Mouse (Mus musculus) midbrain, embryonic 12.5 days (tissue): ENCODE data around the gene Nccrp1. TPM values are rescaled to one million over a fixed set of nuclear protein-coding genes. Genes with fewer than 3 reads are reported as not detected.

Source experiments
- ATAC-seq: fragments of 200-750 bp; cut with Nextera tagmentation; 2 replicates; pipeline ENCODE4 v1.8.0; 2017; ENCODE audit warnings: low read depth, moderate TSS enrichment, moderate library complexity; ENCODE audit not compliant: low FRiP score
- H3K27ac ChIP-seq: fragments of 300-500 bp; sonication (generic); replicated peaks from 2 replicates; pipeline ENCODE4 v1.5.1; 2016; ENCODE audit warnings: mild to moderate bottlenecking
- H3K27me3 ChIP-seq: fragments of 300-500 bp; sonication (generic); 2 replicates; pipeline ENCODE4 v1.6.1; 2016; ENCODE audit warnings: mild to moderate bottlenecking
- H3K36me3 ChIP-seq: fragments of 300-500 bp; sonication (generic); 2 replicates; pipeline ENCODE4 v1.6.1; 2016
- H3K4me1 ChIP-seq: fragments of 300-500 bp; sonication (generic); 2 replicates; pipeline ENCODE4 v1.6.1; 2016
- H3K4me2 ChIP-seq: fragments of 300-500 bp; sonication (generic); replicated peaks from 2 replicates; pipeline ENCODE4 v1.6.1; 2016; ENCODE audit warnings: mild to moderate bottlenecking, moderate library complexity
- H3K4me3 ChIP-seq: fragments of 300-500 bp; sonication (generic); 2 replicates; pipeline ENCODE4 v1.5.1; 2016; ENCODE audit warnings: mild to moderate bottlenecking
- H3K9ac ChIP-seq: fragments of 300-500 bp; sonication (generic); replicated peaks from 2 replicates; pipeline ENCODE4 v1.6.1; 2016; ENCODE audit warnings: mild to moderate bottlenecking, moderate library complexity
- H3K9me3 ChIP-seq: fragments of 300-500 bp; sonication (generic); 2 replicates; pipeline ENCODE4 v1.6.1; 2016; ENCODE audit warnings: mild to moderate bottlenecking
- WGBS: fragments of 180-500 bp; shearing (Covaris S2); methylation state at CpG from one replicate; pipeline ENCODE4 v1.1.7; 2016; 5-methylcytosine and 5-hydroxymethylcytosine counted together
- polyA plus RNA-seq: library from polyadenylated mRNA; unstranded; fragments of >200 nt; fragmentation: Nextera tagmentation; extraction: Ambion mirVana; gene quantifications from 2 replicates; pipeline ENCODE4 v1.2.1, GENCODE M21; 2016

The Nccrp1 gene
- not detected in 2 replicates for polyA plus RNA-seq

- no peak for ATAC-seq
- H3K27ac ChIP-seq = no peak within 1 kb of the TSS
- H3K4me3 ChIP-seq = peak within 1 kb of the TSS; percentile 37
- H3K36me3 ChIP-seq = no peaks in the 10 kb centered on the region
- under 1% methylated on average over 5 of the region's 5 CpGs for WGBS
- peak within 1 kb of the TSS; percentile 54 for H3K9ac ChIP-seq
- peaks cover 54% of the 10 kb centered on the region for H3K27me3 ChIP-seq
- no peaks in the 10 kb centered on the region for H3K9me3 ChIP-seq
- peaks cover 21% of the 10 kb centered on the region for H3K4me1 ChIP-seq
- H3K4me2 ChIP-seq = peak within 1 kb of the TSS; percentile 61
Observed at GRCm38 (mm10) chr7:28547154-28547553, at the start of gene Nccrp1. Nccrp1 (minus strand) TSS chr7:28547254.

GRCm38 (mm10) chr7:28595751-28596435 lies 48.8 kb upstream of the Nccrp1 start:
- no peaks in the 10 kb centered on the region for H3K27me3 ChIP-seq
- H3K4me2 ChIP-seq = peak overlapping the region; percentile 84
- peak overlapping the region; percentile 81; the same call in 1 of the 2 replicates for H3K9ac ChIP-seq
- no peak for ATAC-seq
- H3K9me3 ChIP-seq = no peaks in the 10 kb centered on the region
- H3K27ac ChIP-seq = no peak overlapping the region
- peaks cover 38% of the 10 kb centered on the region for H3K4me1 ChIP-seq
- H3K4me3 ChIP-seq = peak overlapping the region; percentile 79; the same call in 1 of the 2 replicates
- no peaks in the 10 kb centered on the region for H3K36me3 ChIP-seq
- WGBS = 80% methylated on average over 8 of the region's 8 CpGs

GRCm38 (mm10) chr7:28593206-28594111 lies 46.4 kb upstream of the Nccrp1 start:
- Histone ChIP-seq H3K36me3 (no peaks in the 10 kb centered on the region), H3K4me1 (peaks cover 38% of the 10 kb centered on the region), H3K27me3 (no peaks in the 10 kb centered on the region), H3K9ac (no peak overlapping the region), H3K4me2 (no peak overlapping the region), H3K9me3 (no peaks in the 10 kb centered on the region), H3K4me3 (no peak overlapping the region), H3K27ac (no peak overlapping the region)
- 67% methylated on average over 14 of the region's 14 CpGs for whole genome bisulfite sequencing
- ATAC-seq = no peak

- Histone ChIP-seq H3K4me1 (peaks cover 46% of the 10 kb centered on the region), H3K4me2 (no peak overlapping the region), H3K27me3 (no peaks in the 10 kb centered on the region), H3K36me3 (no peaks in the 10 kb centered on the region), H3K4me3 (no peak overlapping the region), H3K9me3 (no peaks in the 10 kb centered on the region), H3K9ac (no peak overlapping the region), H3K27ac (no peak overlapping the region)
- 72% methylated on average over 1 of the region's 1 CpGs for WGBS
- no peak for ATAC-seq
Observed at GRCm38 (mm10) chr7:28591862-28592261, 44.8 kb upstream of the Nccrp1 start.

GRCm38 (mm10) chr7:28587644-28588043 lies 40.6 kb upstream of the Nccrp1 start:
- Histone ChIP-seq H3K4me2 (no peak overlapping the region), H3K9ac (no peak overlapping the region), H3K4me1 (peaks cover 19% of the 10 kb centered on the region), H3K36me3 (no peaks in the 10 kb centered on the region), H3K27ac (no peak overlapping the region), H3K9me3 (no peaks in the 10 kb centered on the region), H3K27me3 (no peaks in the 10 kb centered on the region), H3K4me3 (no peak overlapping the region)
- no peak for ATAC-seq

- Histone ChIP-seq H3K27ac (no peak overlapping the region), H3K9me3 (no peaks in the 10 kb centered on the region), H3K4me3 (no peak overlapping the region), H3K9ac (0 out of 2 replicates have a peak overlapping the region, but pooled peaks have one; percentile 4), H3K36me3 (peaks cover 3% of the 10 kb centered on the region; the same call in 1 of the 2 replicates), H3K27me3 (no peaks in the 10 kb centered on the region), H3K4me1 (peaks cover 19% of the 10 kb centered on the region), H3K4me2 (no peak overlapping the region)
- 73% methylated on average over 6 of the region's 6 CpGs for WGBS
- no peak for ATAC-seq
Observed at GRCm38 (mm10) chr7:28586663-28587411, 39.8 kb upstream of the Nccrp1 start.

- Histone ChIP-seq H3K27ac (no peak overlapping the region), H3K4me1 (peaks cover 16% of the 10 kb centered on the region), H3K9me3 (no peaks in the 10 kb centered on the region), H3K9ac (no peak overlapping the region), H3K36me3 (peaks cover 3% of the 10 kb centered on the region; the same call in 1 of the 2 replicates), H3K4me3 (no peak overlapping the region), H3K4me2 (no peak overlapping the region), H3K27me3 (no peaks in the 10 kb centered on the region)
- no peak for ATAC-seq
- WGBS = 83% methylated on average over 6 of the region's 6 CpGs
Observed at GRCm38 (mm10) chr7:28585001-28585400, 37.9 kb upstream of the Nccrp1 start.

- no peak overlapping the region for H3K4me2 ChIP-seq
- no peak overlapping the region for H3K4me3 ChIP-seq
- no peak overlapping the region for H3K9ac ChIP-seq
- peaks cover 20% of the 10 kb centered on the region for H3K4me1 ChIP-seq
- H3K9me3 ChIP-seq = no peaks in the 10 kb centered on the region
- no peaks in the 10 kb centered on the region for H3K27me3 ChIP-seq
- ATAC-seq = no peak
- no peak overlapping the region for H3K27ac ChIP-seq
- peaks cover 3% of the 10 kb centered on the region; the same call in 1 of the 2 replicates for H3K36me3 ChIP-seq
- WGBS = 87% methylated on average over 4 of the region's 4 CpGs
Observed at GRCm38 (mm10) chr7:28584468-28584867, 37.4 kb upstream of the Nccrp1 start.

- Histone ChIP-seq H3K27me3 (no peaks in the 10 kb centered on the region), H3K4me3 (no peak overlapping the region), H3K27ac (no peak overlapping the region), H3K4me1 (peaks cover 24% of the 10 kb centered on the region), H3K36me3 (peaks cover 3% of the 10 kb centered on the region; the same call in 1 of the 2 replicates), H3K9ac (no peak overlapping the region), H3K9me3 (no peaks in the 10 kb centered on the region), H3K4me2 (no peak overlapping the region)
- WGBS = 84% methylated on average over 8 of the region's 8 CpGs
- ATAC-seq = no peak
Observed at GRCm38 (mm10) chr7:28583570-28584344, 36.7 kb upstream of the Nccrp1 start.

- Histone ChIP-seq H3K4me3 (no peak overlapping the region), H3K27ac (no peak overlapping the region), H3K9me3 (no peaks in the 10 kb centered on the region), H3K4me1 (peaks cover 20% of the 10 kb centered on the region), H3K9ac (no peak overlapping the region), H3K36me3 (peaks cover 3% of the 10 kb centered on the region; the same call in 1 of the 2 replicates), H3K27me3 (no peaks in the 10 kb centered on the region), H3K4me2 (no peak overlapping the region)
- no peak for ATAC-seq
- 95% methylated on average over 11 of the region's 11 CpGs for WGBS
Observed at GRCm38 (mm10) chr7:28582841-28583240, 35.8 kb upstream of the Nccrp1 start.

- no peak overlapping the region for H3K4me2 ChIP-seq
- no peak overlapping the region for H3K27ac ChIP-seq
- no peak overlapping the region for H3K9ac ChIP-seq
- no peaks in the 10 kb centered on the region for H3K27me3 ChIP-seq
- WGBS = 91% methylated on average over 4 of the region's 4 CpGs
- H3K4me1 ChIP-seq = peaks cover 9% of the 10 kb centered on the region
- H3K36me3 ChIP-seq = peaks cover 3% of the 10 kb centered on the region; the same call in 1 of the 2 replicates
- no peak for ATAC-seq
- H3K4me3 ChIP-seq = no peak overlapping the region
- no peaks in the 10 kb centered on the region for H3K9me3 ChIP-seq
Observed at GRCm38 (mm10) chr7:28581721-28582120, 34.7 kb upstream of the Nccrp1 start.
